Mouse (Mus musculus): Measurements from ENCODE around the gene Tdrd5. TPM values are rescaled to one million over a fixed set of nuclear protein-coding genes. Genes with fewer than 3 reads are reported as not detected.

Tdrd5 gene
- polyA plus RNA-seq, 1 experiment from 2014 or later = not detected

- DNase-seq (ENCODE audit: low spot score, missing footprints) = peak; percentile 90
- H3K27ac ChIP-seq (ENCODE audit: low read depth, low read length) = no peak overlapping the region
- no peak overlapping the region for H3K4me3 ChIP-seq (ENCODE audit: low read depth, low read length)
- H3K9ac ChIP-seq (ENCODE audit: low read length) = no peak overlapping the region
- H3K9me3 ChIP-seq (ENCODE audit: control insufficient read depth, low read length) = no peaks in the 10 kb centered on the region
- WGBS = 44% methylated on average over 2 of the region's 2 CpGs
- H3K27me3 ChIP-seq (ENCODE audit: control insufficient read depth, insufficient read depth, low read length) = no peaks in the 10 kb centered on the region
- ATAC-seq (ENCODE audit: low FRiP score) = peak; percentile 11; the same call in 1 of the 2 replicates
- H3K4me1 ChIP-seq (ENCODE audit: control insufficient read depth, insufficient read depth, low read length) = no peaks in the 10 kb centered on the region
- H3K4me2 ChIP-seq = no peak overlapping the region
- no peaks in the 10 kb centered on the region for H3K36me3 ChIP-seq (ENCODE audit: control insufficient read depth, insufficient read depth, low read length)
Observed at GRCm38 (mm10) chr1:156241035-156241434, 62.4 kb downstream of the Tdrd5 start.

- DNase-seq (ENCODE audit: low spot score, missing footprints) = no peak
- Histone ChIP-seq H3K27ac (ENCODE audit: low read depth, low read length) (no peak overlapping the region), H3K27me3 (ENCODE audit: control insufficient read depth, insufficient read depth, low read length) (no peaks in the 10 kb centered on the region), H3K4me3 (ENCODE audit: low read depth, low read length) (no peak overlapping the region), H3K9me3 (ENCODE audit: control insufficient read depth, low read length) (no peaks in the 10 kb centered on the region), H3K4me1 (ENCODE audit: control insufficient read depth, insufficient read depth, low read length) (no peaks in the 10 kb centered on the region; the same call in 1 of the 2 replicates), H3K36me3 (ENCODE audit: control insufficient read depth, insufficient read depth, low read length) (no peaks in the 10 kb centered on the region), H3K9ac (ENCODE audit: low read length) (no peak overlapping the region), H3K4me2 (no peak overlapping the region)
- ATAC-seq (ENCODE audit: low FRiP score) = no peak
- 89% methylated on average over 6 of the region's 6 CpGs for WGBS
Observed at GRCm38 (mm10) chr1:156231122-156231521, 72.3 kb downstream of the Tdrd5 start.

- peak; percentile 91 for DNase-seq (ENCODE audit: low spot score, missing footprints)
- 43% methylated on average over 9 of the region's 9 CpGs for WGBS
- no peaks in the 10 kb centered on the region; the same call in 1 of the 2 replicates for H3K4me1 ChIP-seq (ENCODE audit: control insufficient read depth, insufficient read depth, low read length)
- no peak overlapping the region for H3K4me2 ChIP-seq
- H3K36me3 ChIP-seq (ENCODE audit: control insufficient read depth, insufficient read depth, low read length) = no peaks in the 10 kb centered on the region
- H3K27me3 ChIP-seq (ENCODE audit: control insufficient read depth, insufficient read depth, low read length) = no peaks in the 10 kb centered on the region
- H3K27ac ChIP-seq (ENCODE audit: low read depth, low read length) = peak overlapping the region; percentile 15; the same call in 1 of the 2 replicates
- H3K9me3 ChIP-seq (ENCODE audit: control insufficient read depth, low read length) = no peaks in the 10 kb centered on the region
- ATAC-seq (ENCODE audit: low FRiP score) = peak; percentile 80
- no peak overlapping the region for H3K9ac ChIP-seq (ENCODE audit: low read length)
- H3K4me3 ChIP-seq (ENCODE audit: low read depth, low read length) = no peak overlapping the region
Observed at GRCm38 (mm10) chr1:156230339-156231089, 73.0 kb downstream of the Tdrd5 start.

- DNase-seq (ENCODE audit: low spot score, missing footprints) (peak; percentile 95), ATAC-seq (ENCODE audit: low FRiP score) (peak; percentile 65)
- H3K27me3 ChIP-seq (ENCODE audit: control insufficient read depth, insufficient read depth, low read length) = no peaks in the 10 kb centered on the region
- no peaks in the 10 kb centered on the region for H3K36me3 ChIP-seq (ENCODE audit: control insufficient read depth, insufficient read depth, low read length)
- no peak overlapping the region for H3K9ac ChIP-seq (ENCODE audit: low read length)
- no peaks in the 10 kb centered on the region; the same call in 1 of the 2 replicates for H3K4me1 ChIP-seq (ENCODE audit: control insufficient read depth, insufficient read depth, low read length)
- no peaks in the 10 kb centered on the region for H3K9me3 ChIP-seq (ENCODE audit: control insufficient read depth, low read length)
- H3K27ac ChIP-seq (ENCODE audit: low read depth, low read length) = no peak overlapping the region
- H3K4me3 ChIP-seq (ENCODE audit: low read depth, low read length) = no peak overlapping the region
- WGBS = 37% methylated on average over 7 of the region's 7 CpGs
- H3K4me2 ChIP-seq = no peak overlapping the region
Observed at GRCm38 (mm10) chr1:156229448-156229847, 74.0 kb downstream of the Tdrd5 start.

GRCm38 (mm10) chr1:156228728-156229127 lies 74.7 kb downstream of the Tdrd5 start:
- Histone ChIP-seq H3K36me3 (ENCODE audit: control insufficient read depth, insufficient read depth, low read length) (no peaks in the 10 kb centered on the region), H3K4me2 (no peak overlapping the region), H3K9me3 (ENCODE audit: control insufficient read depth, low read length) (no peaks in the 10 kb centered on the region), H3K27me3 (ENCODE audit: control insufficient read depth, insufficient read depth, low read length) (no peaks in the 10 kb centered on the region), H3K27ac (ENCODE audit: low read depth, low read length) (no peak overlapping the region), H3K9ac (ENCODE audit: low read length) (no peak overlapping the region), H3K4me1 (ENCODE audit: control insufficient read depth, insufficient read depth, low read length) (no peaks in the 10 kb centered on the region; the same call in 1 of the 2 replicates), H3K4me3 (ENCODE audit: low read depth, low read length) (no peak overlapping the region)
- ATAC-seq (ENCODE audit: low FRiP score) = no peak
- DNase-seq (ENCODE audit: low spot score, missing footprints) = peak; percentile 73
- WGBS = 89% methylated on average over 4 of the region's 4 CpGs

- no peak overlapping the region for H3K9ac ChIP-seq (ENCODE audit: low read length)
- no peak overlapping the region for H3K4me2 ChIP-seq
- H3K27ac ChIP-seq (ENCODE audit: low read depth, low read length) = no peak overlapping the region
- no peak overlapping the region for H3K4me3 ChIP-seq (ENCODE audit: low read depth, low read length)
- no peaks in the 10 kb centered on the region for H3K9me3 ChIP-seq (ENCODE audit: control insufficient read depth, low read length)
- 79% methylated on average over 5 of the region's 5 CpGs for WGBS
- H3K27me3 ChIP-seq (ENCODE audit: control insufficient read depth, insufficient read depth, low read length) = no peaks in the 10 kb centered on the region
- peaks cover 14% of the 10 kb centered on the region for H3K4me1 ChIP-seq (ENCODE audit: control insufficient read depth, insufficient read depth, low read length)
- DNase-seq (ENCODE audit: low spot score, missing footprints) (no peak), ATAC-seq (ENCODE audit: low FRiP score) (no peak)
- H3K36me3 ChIP-seq (ENCODE audit: control insufficient read depth, insufficient read depth, low read length) = no peaks in the 10 kb centered on the region
Observed at GRCm38 (mm10) chr1:156226903-156227302, 76.6 kb downstream of the Tdrd5 start.

GRCm38 (mm10) chr1:156222205-156223000 lies 81.1 kb downstream of the Tdrd5 start:
- H3K4me3 ChIP-seq (ENCODE audit: low read depth, low read length) = no peak overlapping the region
- ATAC-seq (ENCODE audit: low FRiP score) = peak; percentile 87
- WGBS = 35% methylated on average over 13 of the region's 13 CpGs

GRCm38 (mm10) chr1:156221327-156221726 lies 82.1 kb downstream of the Tdrd5 start:
- ATAC-seq (ENCODE audit: low FRiP score) (no peak), DNase-seq (ENCODE audit: low spot score, missing footprints) (no peak)
- Histone ChIP-seq H3K4me1 (ENCODE audit: control insufficient read depth, insufficient read depth, low read length) (peaks cover 20% of the 10 kb centered on the region), H3K27ac (ENCODE audit: low read depth, low read length) (no peak overlapping the region), H3K27me3 (ENCODE audit: control insufficient read depth, insufficient read depth, low read length) (no peaks in the 10 kb centered on the region), H3K36me3 (ENCODE audit: control insufficient read depth, insufficient read depth, low read length) (no peaks in the 10 kb centered on the region), H3K4me3 (ENCODE audit: low read depth, low read length) (no peak overlapping the region), H3K9ac (ENCODE audit: low read length) (no peak overlapping the region), H3K4me2 (no peak overlapping the region), H3K9me3 (ENCODE audit: control insufficient read depth, low read length) (no peaks in the 10 kb centered on the region)
- 19% methylated on average over 2 of the region's 2 CpGs for WGBS

More at GRCm38 (mm10) chr1:156222205-156223000, 81.1 kb downstream of the Tdrd5 start:
- Histone ChIP-seq H3K27me3 (ENCODE audit: control insufficient read depth, insufficient read depth, low read length) (no peaks in the 10 kb centered on the region), H3K4me1 (ENCODE audit: control insufficient read depth, insufficient read depth, low read length) (peaks cover 20% of the 10 kb centered on the region), H3K4me2 (no peak overlapping the region; the same call in 1 of the 2 replicates), H3K9ac (ENCODE audit: low read length) (no peak overlapping the region), H3K27ac (ENCODE audit: low read depth, low read length) (peak overlapping the region; percentile 77), H3K9me3 (ENCODE audit: control insufficient read depth, low read length) (no peaks in the 10 kb centered on the region), H3K36me3 (ENCODE audit: control insufficient read depth, insufficient read depth, low read length) (no peaks in the 10 kb centered on the region)
- peak; percentile 91 for DNase-seq (ENCODE audit: low spot score, missing footprints)

- H3K9ac ChIP-seq (ENCODE audit: low read length) = no peak overlapping the region
- DNase-seq (ENCODE audit: low spot score, missing footprints) = no peak
- no peak overlapping the region for H3K4me3 ChIP-seq (ENCODE audit: low read depth, low read length)
- 91% methylated on average over 2 of the region's 2 CpGs for WGBS
- peaks cover 20% of the 10 kb centered on the region for H3K4me1 ChIP-seq (ENCODE audit: control insufficient read depth, insufficient read depth, low read length)
- H3K4me2 ChIP-seq = no peak overlapping the region
- no peak for ATAC-seq (ENCODE audit: low FRiP score)
- no peak overlapping the region for H3K27ac ChIP-seq (ENCODE audit: low read depth, low read length)
- no peaks in the 10 kb centered on the region for H3K9me3 ChIP-seq (ENCODE audit: control insufficient read depth, low read length)
- no peaks in the 10 kb centered on the region for H3K27me3 ChIP-seq (ENCODE audit: control insufficient read depth, insufficient read depth, low read length)
- H3K36me3 ChIP-seq (ENCODE audit: control insufficient read depth, insufficient read depth, low read length) = no peaks in the 10 kb centered on the region
Observed at GRCm38 (mm10) chr1:156218573-156218972, 84.9 kb downstream of the Tdrd5 start.

Measured in midbrain, embryonic 11.5 days (tissue).